Mouse (Mus musculus): ENCODE data around the gene Pacsin1. TPM values are rescaled to one million over a fixed set of nuclear protein-coding genes. Genes with fewer than 3 reads are reported as not detected.

Gene Pacsin1
- polyA plus RNA-seq, 1 experiment from 2014 or later, result 0.20 TPM

GRCm38 (mm10) chr17:27653253-27653959 is 1.9 kb upstream of the Pacsin1 start:
- H3K4me1 ChIP-seq (replicated peaks), result peaks cover 14% of the 10 kb centered on the region
- 33% methylated on average over 10 of the region's 10 CpGs for WGBS (ENCODE audit: insufficient replicate concordance)
- ATAC-seq (ENCODE audit: low read depth), result peak; percentile 57; the same call in 1 of the 2 replicates

GRCm38 (mm10) chr17:27656011-27656399 is 696 bp downstream of the Pacsin1 start:
- no peak overlapping the region for H3K27ac ChIP-seq
- H3K9ac ChIP-seq, result no peak overlapping the region
- H3K9me3 ChIP-seq (replicated peaks), result no peaks in the 10 kb centered on the region
- peaks cover 53% of the 10 kb centered on the region for H3K27me3 ChIP-seq
- no peak overlapping the region; the same call in 1 of the 2 replicates for H3K4me3 ChIP-seq (replicated peaks)
- H3K4me2 ChIP-seq, result peak overlapping the region; percentile 60
- DNase-seq (no peak), ATAC-seq (ENCODE audit: low read depth) (no peak)
- H3K36me3 ChIP-seq, result no peaks in the 10 kb centered on the region
- peaks cover 14% of the 10 kb centered on the region for H3K4me1 ChIP-seq (replicated peaks)
- WGBS (ENCODE audit: insufficient replicate concordance), result 2% methylated on average over 14 of the region's 14 CpGs

More at GRCm38 (mm10) chr17:27653253-27653959, 1.9 kb upstream of the Pacsin1 start:
- no peak overlapping the region for H3K4me2 ChIP-seq
- H3K36me3 ChIP-seq, result no peaks in the 10 kb centered on the region
- H3K27me3 ChIP-seq, result peaks cover 58% of the 10 kb centered on the region
- H3K4me3 ChIP-seq (replicated peaks), result no peak overlapping the region
- no peak overlapping the region for H3K27ac ChIP-seq
- H3K9me3 ChIP-seq (replicated peaks), result no peaks in the 10 kb centered on the region
- no peak for DNase-seq
- no peak overlapping the region for H3K9ac ChIP-seq

GRCm38 (mm10) chr17:27656414-27656813 is 1.1 kb downstream of the Pacsin1 start:
- no peak overlapping the region for H3K4me3 ChIP-seq (replicated peaks)
- H3K27me3 ChIP-seq, result peaks cover 53% of the 10 kb centered on the region
- no peak overlapping the region for H3K27ac ChIP-seq
- no peaks in the 10 kb centered on the region for H3K9me3 ChIP-seq (replicated peaks)
- WGBS (ENCODE audit: insufficient replicate concordance), result 2% methylated on average over 5 of the region's 5 CpGs
- H3K9ac ChIP-seq, result no peak overlapping the region
- DNase-seq (no peak), ATAC-seq (ENCODE audit: low read depth) (no peak)
- no peaks in the 10 kb centered on the region for H3K36me3 ChIP-seq
- no peak overlapping the region for H3K4me2 ChIP-seq
- peaks cover 14% of the 10 kb centered on the region for H3K4me1 ChIP-seq (replicated peaks)

GRCm38 (mm10) chr17:27657123-27657522 is 1.8 kb downstream of the Pacsin1 start:
- Histone ChIP-seq H3K27ac (no peak overlapping the region), H3K4me1 (replicated peaks) (peaks cover 14% of the 10 kb centered on the region), H3K9ac (no peak overlapping the region), H3K4me3 (replicated peaks) (no peak overlapping the region), H3K36me3 (no peaks in the 10 kb centered on the region), H3K9me3 (replicated peaks) (no peaks in the 10 kb centered on the region), H3K4me2 (no peak overlapping the region), H3K27me3 (peaks cover 53% of the 10 kb centered on the region)
- WGBS (ENCODE audit: insufficient replicate concordance), result 53% methylated on average over 8 of the region's 8 CpGs
- ATAC-seq (ENCODE audit: low read depth) (no peak), DNase-seq (no peak)

- no peak overlapping the region for H3K9ac ChIP-seq
- ATAC-seq (ENCODE audit: low read depth) (no peak), DNase-seq (no peak)
- H3K4me3 ChIP-seq (replicated peaks), result no peak overlapping the region
- H3K36me3 ChIP-seq, result no peaks in the 10 kb centered on the region
- WGBS (ENCODE audit: insufficient replicate concordance), result 61% methylated on average over 7 of the region's 7 CpGs
- H3K4me2 ChIP-seq, result no peak overlapping the region
- H3K27ac ChIP-seq, result no peak overlapping the region
- peaks cover 8% of the 10 kb centered on the region for H3K4me1 ChIP-seq (replicated peaks)
- H3K27me3 ChIP-seq, result peaks cover 40% of the 10 kb centered on the region
- H3K9me3 ChIP-seq (replicated peaks), result no peaks in the 10 kb centered on the region
These were observed 3.5 kb downstream of the Pacsin1 start for GRCm38 (mm10) chr17:27658767-27659166.

- H3K4me2 ChIP-seq, result no peak overlapping the region
- H3K36me3 ChIP-seq, result no peaks in the 10 kb centered on the region
- no peak overlapping the region for H3K27ac ChIP-seq
- H3K4me3 ChIP-seq (replicated peaks), result no peak overlapping the region
- no peak for DNase-seq
- H3K4me1 ChIP-seq (replicated peaks), result no peaks in the 10 kb centered on the region
- 62% methylated on average over 6 of the region's 6 CpGs for WGBS (ENCODE audit: insufficient replicate concordance)
- no peak for ATAC-seq (ENCODE audit: low read depth)
- no peak overlapping the region for H3K9ac ChIP-seq
- H3K9me3 ChIP-seq (replicated peaks), result no peaks in the 10 kb centered on the region
- no peaks in the 10 kb centered on the region for H3K27me3 ChIP-seq
These were observed 16.4 kb downstream of the Pacsin1 start for GRCm38 (mm10) chr17:27671720-27672119.

GRCm38 (mm10) chr17:27673945-27674344 is 18.6 kb downstream of the Pacsin1 start:
- Histone ChIP-seq H3K9ac (no peak overlapping the region), H3K4me2 (no peak overlapping the region), H3K27ac (no peak overlapping the region), H3K27me3 (no peaks in the 10 kb centered on the region), H3K9me3 (replicated peaks) (no peaks in the 10 kb centered on the region), H3K36me3 (no peaks in the 10 kb centered on the region), H3K4me3 (replicated peaks) (no peak overlapping the region), H3K4me1 (replicated peaks) (peaks cover 2% of the 10 kb centered on the region; the same call in 1 of the 2 replicates)
- no peak for DNase-seq
- ATAC-seq (ENCODE audit: low read depth), result no peak
- 69% methylated on average over 7 of the region's 7 CpGs for WGBS (ENCODE audit: insufficient replicate concordance)

- no peaks in the 10 kb centered on the region for H3K9me3 ChIP-seq (replicated peaks)
- H3K4me3 ChIP-seq (replicated peaks), result no peak overlapping the region
- 38% methylated on average over 9 of the region's 9 CpGs for WGBS (ENCODE audit: insufficient replicate concordance)
- H3K27me3 ChIP-seq, result no peaks in the 10 kb centered on the region
- H3K27ac ChIP-seq, result no peak overlapping the region
- H3K36me3 ChIP-seq, result no peaks in the 10 kb centered on the region
- H3K4me2 ChIP-seq, result no peak overlapping the region
- no peak overlapping the region for H3K9ac ChIP-seq
- ATAC-seq (ENCODE audit: low read depth) (no peak), DNase-seq (no peak)
- H3K4me1 ChIP-seq (replicated peaks), result peaks cover 9% of the 10 kb centered on the region; the same call in 1 of the 2 replicates
These were observed 20.1 kb downstream of the Pacsin1 start for GRCm38 (mm10) chr17:27675453-27675852.

- H3K4me3 ChIP-seq (replicated peaks), result no peak overlapping the region
- DNase-seq, result no peak
- H3K27me3 ChIP-seq, result no peaks in the 10 kb centered on the region
- ATAC-seq (ENCODE audit: low read depth), result no peak
- no peaks in the 10 kb centered on the region for H3K9me3 ChIP-seq (replicated peaks)
- H3K27ac ChIP-seq, result no peak overlapping the region
- no peak overlapping the region for H3K4me2 ChIP-seq
- no peaks in the 10 kb centered on the region for H3K36me3 ChIP-seq
- H3K9ac ChIP-seq, result no peak overlapping the region
- H3K4me1 ChIP-seq (replicated peaks), result peaks cover 9% of the 10 kb centered on the region; the same call in 1 of the 2 replicates
- WGBS (ENCODE audit: insufficient replicate concordance), result 58% methylated on average over 7 of the region's 7 CpGs
These were observed 21.0 kb downstream of the Pacsin1 start for GRCm38 (mm10) chr17:27676270-27676669.

GRCm38 (mm10) chr17:27677756-27678155 is 22.4 kb downstream of the Pacsin1 start:
- WGBS (ENCODE audit: insufficient replicate concordance), result 57% methylated on average over 5 of the region's 5 CpGs
- no peaks in the 10 kb centered on the region for H3K36me3 ChIP-seq
- no peak overlapping the region for H3K4me2 ChIP-seq
- no peaks in the 10 kb centered on the region for H3K9me3 ChIP-seq (replicated peaks)
- no peak for ATAC-seq (ENCODE audit: low read depth)
- H3K9ac ChIP-seq, result no peak overlapping the region
- H3K4me1 ChIP-seq (replicated peaks), result peaks cover 9% of the 10 kb centered on the region; the same call in 1 of the 2 replicates
- no peak overlapping the region for H3K4me3 ChIP-seq (replicated peaks)
- H3K27ac ChIP-seq, result no peak overlapping the region
- peaks cover 6% of the 10 kb centered on the region; the same call in 1 of the 2 replicates for H3K27me3 ChIP-seq
- no peak for DNase-seq

- no peak overlapping the region for H3K9ac ChIP-seq
These were observed 23.9 kb downstream of the Pacsin1 start for GRCm38 (mm10) chr17:27678924-27679813.

More at GRCm38 (mm10) chr17:27678924-27679813, 23.9 kb downstream of the Pacsin1 start:
- Histone ChIP-seq H3K27me3 (peaks cover 20% of the 10 kb centered on the region), H3K4me1 (replicated peaks) (peaks cover 9% of the 10 kb centered on the region; the same call in 1 of the 2 replicates), H3K4me2 (no peak overlapping the region), H3K27ac (no peak overlapping the region), H3K4me3 (replicated peaks) (no peak overlapping the region), H3K36me3 (no peaks in the 10 kb centered on the region), H3K9me3 (replicated peaks) (no peaks in the 10 kb centered on the region)
- WGBS (ENCODE audit: insufficient replicate concordance), result 47% methylated on average over 11 of the region's 11 CpGs
- ATAC-seq (ENCODE audit: low read depth) (no peak), DNase-seq (no peak)

All from liver, embryonic 13.5 days (tissue).